Mouse (Mus musculus) bone marrow macrophage, adult 2 months (primary cell): ENCODE data around the gene Mpped2.

Source experiments
- CTCF ChIP-seq: IDR thresholded peaks from 2 replicates; pipeline ENCODE4 v1.5.1; 2012; ENCODE audit warnings: low read depth, mild to moderate bottlenecking, low read length, moderate library complexity
- POLR2A ChIP-seq: IDR thresholded peaks from 2 replicates; pipeline ENCODE4 v1.6.1; 2012; ENCODE audit warnings: mild to moderate bottlenecking, low read depth, low read length, borderline replicate concordance

GRCm38 (mm10) chr2:106722020-106722419, 29.0 kb downstream of the Mpped2 start:
- no peak for TF ChIP-seq CTCF
- no peak for TF ChIP-seq POLR2A
